Mouse (Mus musculus) heart, embryonic 12.5 days (tissue): Measurements from ENCODE around the gene Ccr1l1. TPM values are rescaled to one million over a fixed set of nuclear protein-coding genes. Genes with fewer than 3 reads are reported as not detected.

Experiments
- ATAC-seq: fragments of 200-750 bp; cut with Nextera tagmentation; 2 replicates; pipeline ENCODE4 v1.8.0; 2017; ENCODE audit warnings: moderate TSS enrichment, moderate library complexity; ENCODE audit not compliant: insufficient number of reproducible peaks, low FRiP score
- H3K27ac ChIP-seq: fragments of 300-500 bp; sonication (generic); 2 replicates; pipeline ENCODE4 v1.5.1; 2016; ENCODE audit warnings: mild to moderate bottlenecking, moderate library complexity; ENCODE audit not compliant: poor library complexity, severe bottlenecking
- H3K27me3 ChIP-seq: fragments of 300-500 bp; sonication (generic); replicated peaks from 2 replicates; pipeline ENCODE4 v1.6.1; 2016; ENCODE audit warnings: mild to moderate bottlenecking, moderate library complexity
- H3K36me3 ChIP-seq: fragments of 300-500 bp; sonication (generic); 2 replicates; pipeline ENCODE4 v1.6.1; 2016; ENCODE audit warnings: mild to moderate bottlenecking, moderate library complexity
- H3K4me1 ChIP-seq: fragments of 300-500 bp; sonication (generic); replicated peaks from 2 replicates; pipeline ENCODE4 v1.6.1; 2016; ENCODE audit warnings: mild to moderate bottlenecking
- H3K4me2 ChIP-seq: fragments of 300-500 bp; sonication (generic); 2 replicates; pipeline ENCODE4 v1.6.1; 2016; ENCODE audit warnings: mild to moderate bottlenecking, moderate library complexity
- H3K4me3 ChIP-seq: fragments of 300-500 bp; sonication (generic); 2 replicates; pipeline ENCODE4 v1.5.1; 2016; ENCODE audit warnings: mild to moderate bottlenecking
- H3K9ac ChIP-seq: fragments of 300-500 bp; sonication (generic); 2 replicates; pipeline ENCODE4 v1.6.1; 2016; ENCODE audit warnings: mild to moderate bottlenecking, moderate library complexity
- H3K9me3 ChIP-seq: fragments of 300-500 bp; sonication (generic); replicated peaks from 2 replicates; pipeline ENCODE4 v1.6.1; 2016; ENCODE audit warnings: mild to moderate bottlenecking, moderate library complexity
- WGBS: fragments of 180-500 bp; shearing (Covaris S2); methylation state at CpG from one replicate; pipeline ENCODE4 v1.1.7; 2016; 5-methylcytosine and 5-hydroxymethylcytosine counted together
- polyA plus RNA-seq: library from polyadenylated mRNA; unstranded; fragments of >200 nt; fragmentation: Nextera tagmentation; extraction: Ambion mirVana; gene quantifications from 2 replicates; pipeline ENCODE4 v1.2.1, GENCODE M21; 2016

Gene Ccr1l1
- polyA plus RNA-seq, 1 experiment from 2014 or later: not detected

- no peaks in the 10 kb centered on the region for H3K36me3 ChIP-seq
- no peak overlapping the region for H3K27ac ChIP-seq
Measured at GRCm38 (mm10) chr9:123927281-123927960, 50.8 kb downstream of the Ccr1l1 start.

More at GRCm38 (mm10) chr9:123927281-123927960, 50.8 kb downstream of the Ccr1l1 start:
- no peak overlapping the region for H3K4me2 ChIP-seq
- 0 out of 2 replicates have a peak, but pooled peaks cover 3% of the 10 kb centered on the region for H3K9me3 ChIP-seq
- WGBS: 61% methylated on average over 16 of the region's 16 CpGs
- ATAC-seq: no peak
- peaks cover 25% of the 10 kb centered on the region for H3K4me1 ChIP-seq
- H3K27me3 ChIP-seq: no peaks in the 10 kb centered on the region
- no peak overlapping the region for H3K4me3 ChIP-seq
- no peak overlapping the region for H3K9ac ChIP-seq

Other genes starting within 250 kb of the Ccr1l1 start
- 0.37 and 0.48 TPM in 2 replicates for gene Cxcr6, start 171.9 kb downstream of the Ccr1l1 start, polyA plus RNA-seq
- 30.3 and 31.0 TPM in 2 replicates for gene Fyco1, start 126.5 kb downstream of the Ccr1l1 start, polyA plus RNA-seq
- gene Xcr1, start 116.4 kb downstream of the Ccr1l1 start, polyA plus RNA-seq: not detected in 2 replicates
- 0.50 and 0.98 TPM in 2 replicates for gene Ccr1, start 9.7 kb downstream of the Ccr1l1 start, polyA plus RNA-seq
- 0.05 and 0.13 TPM in 2 replicates for gene Ccr3, start 43.6 kb upstream of the Ccr1l1 start, polyA plus RNA-seq
- gene Ccr2, start 123.5 kb upstream of the Ccr1l1 start, polyA plus RNA-seq: 0.24 and 0.28 TPM in 2 replicates
- 0.18 and 0.53 TPM in 2 replicates for gene Ccr5, start 143.1 kb upstream of the Ccr1l1 start, polyA plus RNA-seq